ENCODE assay signal across 16 mouse cellular contexts in the genomic region with DNA sequence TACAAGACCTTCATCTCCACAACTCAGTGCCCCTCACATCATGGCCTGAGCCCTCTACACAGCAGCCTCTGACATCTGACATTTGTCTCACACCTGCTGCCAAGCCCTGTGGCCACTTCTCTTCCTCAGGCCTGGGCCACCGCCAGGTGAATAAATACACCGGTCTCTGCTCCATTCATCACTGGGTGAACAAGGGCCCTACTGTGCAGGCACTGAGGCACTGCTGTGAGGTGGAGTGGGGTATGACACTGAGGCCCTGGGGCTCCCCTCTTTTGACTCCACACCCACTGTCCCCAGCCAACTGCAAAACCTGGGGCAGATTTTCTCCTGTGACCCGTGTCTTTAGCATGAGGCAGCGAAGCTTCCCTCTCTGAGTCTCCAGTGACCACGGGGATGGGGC. TPM values are rescaled to one million over a fixed set of nuclear protein-coding genes. Genes with fewer than 3 reads are reported as not detected.
"Had no signal": no experiment of that assay in that cellular context is flagged by ENCODE, and none has a peak within 500 bp of the region (broad histone marks: within the 10 kb centered on the region; RNA-seq: fewer than 3 reads in every experiment).

No protein-coding gene starts in this region.

- H3K4me1 ChIP-seq: midbrain, embryonic 15.5 days; neural tube, embryonic 12.5 days had no signal

- H3K4me3 ChIP-seq: liver, embryonic 13.5 days; megakaryocyte, embryonic 14.5 days; midbrain, embryonic 15.5 days; neural tube, embryonic 12.5 days had no signal

- H3K9me3 ChIP-seq: liver, embryonic 13.5 days; megakaryocyte, embryonic 14.5 days; midbrain, embryonic 15.5 days; neural tube, embryonic 12.5 days had no signal

- H3K27ac ChIP-seq: liver, embryonic 13.5 days; macrophage; midbrain, embryonic 15.5 days; neural tube, embryonic 12.5 days had no signal

- DNase-seq: kidney, adult 2 months; kidney, postnatal 25 days; layer of hippocampus, adult 9-11 months; left cerebral cortex, postnatal 4 days; liver; liver, embryonic 13.5 days; liver, postnatal 0 days; thymus, adult 2 months; thymus, postnatal 25 days had no signal

- H3K4me2 ChIP-seq: liver, embryonic 13.5 days; midbrain, embryonic 11.5 days; midbrain, embryonic 15.5 days; neural tube, embryonic 12.5 days had no signal

- H3K36me3 ChIP-seq: liver, embryonic 13.5 days; midbrain, embryonic 15.5 days; neural tube, embryonic 12.5 days had no signal

- ATAC-seq: liver, postnatal 0 days; midbrain, embryonic 15.5 days had no signal

- H3K9ac ChIP-seq: liver, embryonic 13.5 days; liver, postnatal 0 days; midbrain, embryonic 15.5 days; neural tube, embryonic 12.5 days had no signal

RNA-seq across cellular contexts. Expression of a gene that starts 6.8 kb away (rescaled TPM):
- polyA plus RNA-seq: macrophage; midbrain, embryonic 11.5 days had no signal

RNA-seq across cellular contexts. Expression of a gene that starts 37.0 kb away (rescaled TPM):
- total RNA-seq: monocyte, adult 5-6 weeks; neutrophil, adult 5-6 weeks had no signal
- polyA plus RNA-seq: kidney, adult 2 months; macrophage had no signal

RNA-seq across cellular contexts. Expression of a gene that starts 51.0 kb away (rescaled TPM):
- total RNA-seq: monocyte, adult 5-6 weeks; neutrophil, adult 5-6 weeks had no signal
- polyA plus RNA-seq: liver, postnatal 0 days; macrophage had no signal
